Mouse (Mus musculus) myocyte (in vitro differentiated cells): Measurements from ENCODE around the gene Clp1. TPM values are rescaled to one million over a fixed set of nuclear protein-coding genes. Genes with fewer than 3 reads are reported as not detected.
A peak's percentile ranks its signal among the peaks of the same experiment; 100 is the strongest.
"Not testable (repeated sequence)": the region's sequence is repeated elsewhere in the genome, so short reads cannot be mapped to it uniquely, and the experiment has no call there.

ENCODE experiments used
- H3K27me3 ChIP-seq: one replicate; pipeline ENCODE4 v1.6.1; 2011; ENCODE audit not compliant: control insufficient read depth, insufficient read depth, insufficient read length
- H3K36me3 ChIP-seq: one replicate; pipeline ENCODE4 v1.6.1; 2011; ENCODE audit not compliant: control insufficient read depth, insufficient read depth
- H3K4me2 ChIP-seq: one replicate; pipeline ENCODE4 v1.6.1; 2011; ENCODE audit warnings: low read depth, control low read depth
- H3K4me3 ChIP-seq: one replicate; pipeline ENCODE4 v1.5.1; 2011; ENCODE audit warnings: mild to moderate bottlenecking, control low read depth, moderate library complexity
- H3K79me2 ChIP-seq: one replicate; pipeline ENCODE4 v1.6.1; 2011; ENCODE audit not compliant: control insufficient read depth, insufficient read depth
- H3ac ChIP-seq: one replicate; pipeline ENCODE4 v1.6.1; 2011; ENCODE audit not compliant: control insufficient read depth, insufficient read length
- CEBPB ChIP-seq: IDR thresholded peaks from 2 replicates; pipeline ENCODE4 v1.6.1; 2011; ENCODE audit warnings: mild to moderate bottlenecking, moderate library complexity; ENCODE audit not compliant: poor library complexity, insufficient read depth, severe bottlenecking
- E2F4 ChIP-seq: IDR thresholded peaks from one replicate; pipeline ENCODE4 v1.6.1; 2011; ENCODE audit warnings: mild to moderate bottlenecking, control low read depth, moderate library complexity; ENCODE audit not compliant: insufficient read depth
- MAX ChIP-seq: IDR thresholded peaks from one replicate; pipeline ENCODE4 v1.6.1; 2011; ENCODE audit warnings: low read depth, mild to moderate bottlenecking, control low read depth
- MYOD1 ChIP-seq, 3 experiments: IDR thresholded peaks; one replicate each; pipeline ENCODE4 v1.6.1; 2011; ENCODE audit warnings: control low read depth in 2 of 3, low read depth in 2 of 3, mild to moderate bottlenecking in 2 of 3, moderate library complexity in 1 of 3; ENCODE audit not compliant: insufficient read length in 2 of 3, control insufficient read depth in 1 of 3
- MYOG ChIP-seq, 3 experiments: IDR thresholded peaks; one replicate each; pipeline ENCODE4 v1.6.1; 2011; ENCODE audit warnings: control low read depth in 2 of 3, low read depth in 2 of 3, mild to moderate bottlenecking in 2 of 3; ENCODE audit not compliant: insufficient read length in 2 of 3, control insufficient read depth in 1 of 3, insufficient read depth in 1 of 3
- POLR2A ChIP-seq: IDR thresholded peaks from one replicate; pipeline ENCODE4 v1.6.1; 2011; ENCODE audit warnings: low read depth, mild to moderate bottlenecking, control low read depth, moderate library complexity; ENCODE audit not compliant: insufficient read length
- POLR2AphosphoS2 ChIP-seq: IDR thresholded peaks from one replicate; pipeline ENCODE4 v1.6.1; 2011; ENCODE audit warnings: low read depth, control low read depth; ENCODE audit not compliant: insufficient read length
- REST ChIP-seq: IDR thresholded peaks from one replicate; pipeline ENCODE4 v1.6.1; 2011; ENCODE audit warnings: mild to moderate bottlenecking, control low read depth, moderate library complexity; ENCODE audit not compliant: insufficient read depth, insufficient read length
- SRF ChIP-seq: IDR thresholded peaks from one replicate; pipeline ENCODE4 v1.6.1; 2011; ENCODE audit warnings: low read depth; ENCODE audit not compliant: control insufficient read depth, insufficient read length
- TCF12 ChIP-seq: IDR thresholded peaks from one replicate; pipeline ENCODE4 v1.6.1; 2011; ENCODE audit warnings: mild to moderate bottlenecking, control low read depth; ENCODE audit not compliant: poor library complexity, insufficient read depth, severe bottlenecking
- TCF3 ChIP-seq: IDR thresholded peaks from one replicate; pipeline ENCODE4 v1.6.1; 2011; ENCODE audit warnings: low read depth, control low read depth; ENCODE audit not compliant: insufficient read length
- USF1 ChIP-seq: IDR thresholded peaks from one replicate; pipeline ENCODE4 v1.6.1; 2011; ENCODE audit warnings: low read depth, mild to moderate bottlenecking, control low read depth, moderate library complexity
- polyA plus RNA-seq: library from polyadenylated mRNA; unstranded; fragments of >200 nt; fragmentation: generic; extraction: Trizol; gene quantifications from one replicate; pipeline ENCODE4 v1.2.1, GENCODE M21; 2012; ENCODE audit warnings: missing spikeins

The Clp1 gene
- polyA plus RNA-seq, 1 experiment = 7.1 TPM

DNA sequence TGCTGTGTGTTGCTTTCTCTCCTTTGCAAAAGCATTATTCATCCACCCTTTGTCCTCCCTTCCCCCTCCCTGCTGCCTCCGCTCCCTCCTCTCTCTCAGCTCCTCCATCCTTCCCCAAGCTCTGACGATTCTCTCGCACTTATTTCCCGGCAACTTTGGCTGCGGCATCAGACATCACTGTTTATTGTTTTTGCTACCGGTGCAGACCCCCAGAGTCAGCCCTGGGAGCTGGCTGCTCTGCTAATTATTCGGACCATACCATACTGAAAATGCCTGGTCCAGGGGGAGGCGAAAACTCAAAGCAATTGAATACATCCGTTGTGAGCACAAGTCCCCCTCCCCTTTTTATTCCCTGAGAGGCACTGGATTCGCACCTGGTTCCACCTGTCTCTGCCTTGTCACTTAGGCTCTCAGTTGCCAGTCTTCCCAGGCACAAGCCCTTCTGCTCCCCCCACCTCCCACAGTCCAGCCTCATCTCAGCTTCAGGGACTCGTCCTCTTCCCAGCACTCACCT lies 7.3 kb upstream of the Clp1 start:
- Histone ChIP-seq H3K36me3 (no peaks in the 10 kb centered on the region), H3K79me2 (no peaks in the 10 kb centered on the region), H3K4me3 (peak overlapping the region; percentile 15), H3ac (no peak overlapping the region), H3K27me3 (no peaks in the 10 kb centered on the region), H3K4me2 (peak overlapping the region; percentile 94)
- TF ChIP-seq MAX (no peak), POLR2AphosphoS2 (peak; percentile 43), MYOD1 (IDR thresholded peaks at IDR 0.05; ENCODE audit: control insufficient read depth in 1 of 3, insufficient read length in 2 of 3, low read depth in 2 of 3) (peak in 2 of 3 experiments; percentile 64 to 70), CEBPB (no peak)

DNA sequence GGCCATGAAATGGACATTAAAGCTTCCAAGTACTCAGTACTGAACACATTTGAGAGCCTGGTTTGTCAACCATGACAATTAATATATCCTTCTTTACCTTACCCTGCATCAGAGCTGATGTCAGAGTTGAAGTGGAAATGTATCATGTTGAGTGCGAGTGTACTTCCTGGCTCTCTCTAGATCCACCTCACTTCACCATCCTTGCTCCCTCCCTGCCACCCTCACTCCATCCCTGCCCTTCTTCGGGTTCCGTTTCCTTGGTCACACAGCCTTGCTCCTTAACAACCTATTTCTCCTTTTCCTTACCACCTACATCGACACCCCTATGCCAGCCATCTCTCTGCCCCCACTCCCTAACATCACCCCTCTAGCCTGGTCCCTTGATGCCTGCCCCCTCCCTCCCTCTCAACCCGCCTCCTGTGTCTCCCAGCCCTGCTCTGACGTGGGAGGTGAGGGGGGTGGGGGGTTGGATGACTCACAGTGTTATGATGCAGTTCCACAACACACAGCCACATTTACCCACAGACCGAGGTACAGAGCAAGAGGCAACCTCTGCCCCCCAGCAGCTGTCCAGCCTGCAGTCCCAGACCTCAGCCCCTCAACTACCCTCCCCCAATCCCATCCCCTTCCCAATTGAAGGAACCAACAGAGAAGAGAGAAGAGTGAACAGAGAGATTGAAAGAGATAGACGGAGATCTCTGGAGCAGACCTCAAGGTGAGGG lies 6.6 kb upstream of the Clp1 start, which contains the start of gene Ypel4:
Ypel4 (plus strand) TSS at position 480 of the 722 bp plus-strand sequence.
- Histone ChIP-seq H3ac (no peak within 1 kb of the TSS), H3K36me3 (no peaks in the 10 kb centered on the region), H3K79me2 (no peaks in the 10 kb centered on the region), H3K27me3 (no peaks in the 10 kb centered on the region), H3K4me2 (peak within 1 kb of the TSS; percentile 94), H3K4me3 (peak within 1 kb of the TSS; percentile 15)
- TF ChIP-seq USF1 (no peak), TCF3 (no peak), MYOD1 (IDR thresholded peaks at IDR 0.05; ENCODE audit: control insufficient read depth in 1 of 3, insufficient read length in 2 of 3, low read depth in 2 of 3) (peak in 2 of 3 experiments; percentile 38 to 52), POLR2A (peak; percentile 15), MYOG (IDR thresholded peaks at IDR 0.05; ENCODE audit: control insufficient read depth in 1 of 3, insufficient read depth in 1 of 3, insufficient read length in 2 of 3, low read depth in 2 of 3) (peak in 1 of 3 experiments; percentile 14), SRF (no peak), CEBPB (no peak), POLR2AphosphoS2 (no peak), E2F4 (no peak), TCF12 (no peak), MAX (no peak), REST (no peak)

DNA sequence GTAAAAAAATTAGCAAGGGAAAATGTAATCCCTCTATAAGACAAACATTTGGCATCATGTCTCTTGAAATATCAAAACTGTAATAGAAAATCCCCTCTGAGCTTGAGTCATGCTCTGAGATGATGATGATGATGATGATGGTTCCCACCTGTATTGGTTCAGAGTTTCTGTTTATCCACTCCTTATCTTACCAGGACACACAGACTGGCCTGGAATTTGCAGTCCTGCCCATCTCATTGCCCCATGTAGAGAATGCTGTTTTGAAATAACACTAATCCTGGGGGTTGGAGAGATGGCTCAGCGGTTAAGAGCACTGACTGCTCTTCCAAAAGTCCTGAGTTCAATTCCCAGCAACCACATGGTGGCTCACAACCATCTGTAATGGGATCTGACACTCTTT lies 5.2 kb upstream of the Clp1 start:
- H3K79me2 ChIP-seq = no peaks in the 10 kb centered on the region
- no peak overlapping the region for H3K4me3 ChIP-seq
- no peaks in the 10 kb centered on the region for H3K36me3 ChIP-seq
- no peak overlapping the region for H3K4me2 ChIP-seq
- no peaks in the 10 kb centered on the region for H3K27me3 ChIP-seq
- TF ChIP-seq POLR2AphosphoS2 (no peak), MAX (no peak), E2F4 (no peak), POLR2A (no peak), MYOD1 (IDR thresholded peaks at IDR 0.05; ENCODE audit: control insufficient read depth in 1 of 3, insufficient read length in 2 of 3, low read depth in 2 of 3) (no peak), SRF (no peak), TCF12 (no peak), MYOG (IDR thresholded peaks at IDR 0.05; ENCODE audit: control insufficient read depth in 1 of 3, insufficient read depth in 1 of 3, insufficient read length in 2 of 3, low read depth in 2 of 3) (no peak), REST (no peak)
- no peak overlapping the region for H3ac ChIP-seq

DNA sequence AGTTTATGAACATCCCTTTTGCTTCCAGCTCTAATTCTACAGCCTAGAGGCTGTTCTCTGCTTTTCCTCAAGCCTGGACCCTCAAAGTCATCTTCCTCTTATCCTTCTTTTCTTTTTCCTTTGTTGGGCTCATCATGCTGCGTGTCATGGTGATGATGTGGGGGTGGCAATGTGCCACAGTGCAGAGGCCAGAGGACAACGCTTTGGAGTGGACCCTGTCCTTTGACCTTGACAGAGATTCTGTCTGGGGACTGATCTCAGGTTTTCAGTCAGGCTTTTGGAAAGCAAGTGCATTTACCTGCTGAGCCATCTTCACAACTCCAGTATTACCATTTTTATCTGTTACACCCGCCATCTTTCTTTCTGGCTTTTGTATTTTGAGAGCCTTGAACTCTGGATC lies 4.1 kb upstream of the Clp1 start:
- H3K79me2 ChIP-seq = peaks cover 8% of the 10 kb centered on the region
- H3K36me3 ChIP-seq = no peaks in the 10 kb centered on the region
- H3K4me3 ChIP-seq = no peak overlapping the region
- no peak for TF ChIP-seq SRF
- no peak for TF ChIP-seq MAX
- TF ChIP-seq TCF3 = no peak
- TF ChIP-seq MYOG (IDR thresholded peaks at IDR 0.05; ENCODE audit: control insufficient read depth in 1 of 3, insufficient read depth in 1 of 3, insufficient read length in 2 of 3, low read depth in 2 of 3) = no peak
- no peak for TF ChIP-seq POLR2A
- TF ChIP-seq POLR2AphosphoS2 = no peak
- TF ChIP-seq REST = no peak
- no peak for TF ChIP-seq TCF12
- TF ChIP-seq MYOD1 (IDR thresholded peaks at IDR 0.05; ENCODE audit: control insufficient read depth in 1 of 3, insufficient read length in 2 of 3, low read depth in 2 of 3) = no peak
- no peak for TF ChIP-seq USF1
- TF ChIP-seq E2F4 = no peak
- no peak for TF ChIP-seq CEBPB
- H3K27me3 ChIP-seq = no peaks in the 10 kb centered on the region
- H3K4me2 ChIP-seq = no peak overlapping the region
- H3ac ChIP-seq = no peak overlapping the region

DNA sequence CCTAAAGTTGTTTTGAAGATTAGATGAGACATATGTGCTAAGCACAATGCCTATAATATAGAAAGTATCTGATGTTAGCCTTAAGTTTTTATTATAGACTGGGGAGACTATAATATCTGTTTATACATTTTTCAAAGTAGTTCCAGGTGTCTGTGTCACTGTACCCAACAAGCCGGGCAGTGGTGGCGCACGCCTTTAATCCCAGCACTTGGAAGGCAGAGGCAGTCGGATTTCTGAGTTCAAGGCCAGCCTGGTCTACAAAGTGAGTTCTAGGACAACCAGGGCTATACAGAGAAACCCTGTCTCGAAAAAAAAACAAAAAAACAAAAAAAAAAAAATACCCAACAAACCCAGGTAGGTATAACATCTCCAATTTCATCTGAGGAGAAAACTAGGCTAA lies 1.0 kb upstream of the Clp1 start:
- Histone ChIP-seq H3K4me3 (peak overlapping the region; percentile 62), H3K36me3 (peaks cover 14% of the 10 kb centered on the region), H3K79me2 (peaks cover 31% of the 10 kb centered on the region)
- not testable (repeated sequence) for H3K27me3 ChIP-seq, H3ac ChIP-seq, H3K4me2 ChIP-seq
